Mouse (Mus musculus) hindbrain, embryonic 12.5 days (tissue): ENCODE measurements around the gene Cyp4x1. TPM values are rescaled to one million over a fixed set of nuclear protein-coding genes. Genes with fewer than 3 reads are reported as not detected.

ENCODE experiments used
- ATAC-seq: fragments of 200-750 bp; cut with Nextera tagmentation; 2 replicates; pipeline ENCODE4 v1.8.0; 2017; ENCODE audit warnings: moderate TSS enrichment; ENCODE audit not compliant: low FRiP score
- H3K27ac ChIP-seq: fragments of 300-500 bp; sonication (generic); 2 replicates; pipeline ENCODE4 v1.5.1; 2016; ENCODE audit warnings: mild to moderate bottlenecking
- H3K27me3 ChIP-seq: fragments of 300-500 bp; sonication (generic); 2 replicates; pipeline ENCODE4 v1.6.1; 2016; ENCODE audit warnings: mild to moderate bottlenecking
- H3K36me3 ChIP-seq: fragments of 300-500 bp; sonication (generic); 2 replicates; pipeline ENCODE4 v1.6.1; 2016; ENCODE audit warnings: mild to moderate bottlenecking
- H3K4me1 ChIP-seq: fragments of 300-500 bp; sonication (generic); 2 replicates; pipeline ENCODE4 v1.6.1; 2016
- H3K4me2 ChIP-seq: fragments of 300-500 bp; sonication (generic); replicated peaks from 2 replicates; pipeline ENCODE4 v1.6.1; 2016; ENCODE audit warnings: mild to moderate bottlenecking
- H3K4me3 ChIP-seq: fragments of 300-500 bp; sonication (generic); 2 replicates; pipeline ENCODE4 v1.5.1; 2016; ENCODE audit warnings: mild to moderate bottlenecking
- H3K9ac ChIP-seq: fragments of 300-500 bp; sonication (generic); 2 replicates; pipeline ENCODE4 v1.6.1; 2016; ENCODE audit warnings: mild to moderate bottlenecking, moderate library complexity
- H3K9me3 ChIP-seq: fragments of 300-500 bp; sonication (generic); replicated peaks from 2 replicates; pipeline ENCODE4 v1.6.1; 2016; ENCODE audit warnings: mild to moderate bottlenecking
- WGBS: fragments of 180-500 bp; shearing (Covaris S2); methylation state at CpG from one replicate; pipeline ENCODE4 v1.1.7; 2016; 5-methylcytosine and 5-hydroxymethylcytosine counted together
- polyA plus RNA-seq: library from polyadenylated mRNA; unstranded; fragments of >200 nt; fragmentation: Nextera tagmentation; extraction: Ambion mirVana; gene quantifications from 2 replicates; pipeline ENCODE4 v1.2.1, GENCODE M21; 2016

The Cyp4x1 gene
- polyA plus RNA-seq, 1 experiment from 2014 or later: 1.9 TPM

GRCm38 (mm10) chr4:115111167-115111566, 22.9 kb downstream of the Cyp4x1 start:
- ATAC-seq: no peak
- H3K27ac ChIP-seq: no peak overlapping the region
- WGBS: 78% methylated on average over 2 of the region's 2 CpGs

GRCm38 (mm10) chr4:115103510-115103909, 30.6 kb downstream of the Cyp4x1 start:
- no peaks in the 10 kb centered on the region for H3K4me1 ChIP-seq
- ATAC-seq: no peak
- peaks cover 10% of the 10 kb centered on the region for H3K27me3 ChIP-seq
- no peak overlapping the region for H3K4me3 ChIP-seq
- no peaks in the 10 kb centered on the region for H3K9me3 ChIP-seq
- WGBS: 73% methylated on average over 4 of the region's 4 CpGs
- H3K4me2 ChIP-seq: no peak overlapping the region
- no peaks in the 10 kb centered on the region for H3K36me3 ChIP-seq
- H3K27ac ChIP-seq: no peak overlapping the region
- H3K9ac ChIP-seq: no peak overlapping the region

More at GRCm38 (mm10) chr4:115111167-115111566, 22.9 kb downstream of the Cyp4x1 start:
- Histone ChIP-seq H3K4me1 (no peaks in the 10 kb centered on the region), H3K4me3 (no peak overlapping the region), H3K36me3 (no peaks in the 10 kb centered on the region), H3K4me2 (no peak overlapping the region), H3K27me3 (no peaks in the 10 kb centered on the region), H3K9me3 (0 out of 2 replicates have a peak, but pooled peaks cover 3% of the 10 kb centered on the region), H3K9ac (no peak overlapping the region)

- H3K9ac ChIP-seq: no peak overlapping the region
- WGBS: 43% methylated on average over 6 of the region's 6 CpGs
- no peak overlapping the region for H3K4me2 ChIP-seq
- H3K9me3 ChIP-seq: no peaks in the 10 kb centered on the region
- peaks cover 15% of the 10 kb centered on the region for H3K27me3 ChIP-seq
- no peaks in the 10 kb centered on the region for H3K36me3 ChIP-seq
- ATAC-seq: 0 out of 2 replicates have a peak, but pooled peaks have one; percentile 59
- no peak overlapping the region for H3K27ac ChIP-seq
- H3K4me1 ChIP-seq: peaks cover 4% of the 10 kb centered on the region
- H3K4me3 ChIP-seq: no peak overlapping the region
Measured at GRCm38 (mm10) chr4:115101682-115102081, 32.4 kb downstream of the Cyp4x1 start.

GRCm38 (mm10) chr4:115097146-115097496, 37.0 kb downstream of the Cyp4x1 start:
- peaks cover 15% of the 10 kb centered on the region for H3K4me1 ChIP-seq
- under 1% methylated on average over 6 of the region's 6 CpGs for WGBS
- peak overlapping the region; percentile 40 for H3K4me2 ChIP-seq
- no peaks in the 10 kb centered on the region for H3K9me3 ChIP-seq
- H3K27ac ChIP-seq: no peak overlapping the region
- H3K9ac ChIP-seq: no peak overlapping the region
- peaks cover 51% of the 10 kb centered on the region for H3K27me3 ChIP-seq
- peak; percentile 23; the same call in 1 of the 2 replicates for ATAC-seq
- H3K4me3 ChIP-seq: no peak overlapping the region; the same call in 1 of the 2 replicates
- no peaks in the 10 kb centered on the region for H3K36me3 ChIP-seq

DNA sequence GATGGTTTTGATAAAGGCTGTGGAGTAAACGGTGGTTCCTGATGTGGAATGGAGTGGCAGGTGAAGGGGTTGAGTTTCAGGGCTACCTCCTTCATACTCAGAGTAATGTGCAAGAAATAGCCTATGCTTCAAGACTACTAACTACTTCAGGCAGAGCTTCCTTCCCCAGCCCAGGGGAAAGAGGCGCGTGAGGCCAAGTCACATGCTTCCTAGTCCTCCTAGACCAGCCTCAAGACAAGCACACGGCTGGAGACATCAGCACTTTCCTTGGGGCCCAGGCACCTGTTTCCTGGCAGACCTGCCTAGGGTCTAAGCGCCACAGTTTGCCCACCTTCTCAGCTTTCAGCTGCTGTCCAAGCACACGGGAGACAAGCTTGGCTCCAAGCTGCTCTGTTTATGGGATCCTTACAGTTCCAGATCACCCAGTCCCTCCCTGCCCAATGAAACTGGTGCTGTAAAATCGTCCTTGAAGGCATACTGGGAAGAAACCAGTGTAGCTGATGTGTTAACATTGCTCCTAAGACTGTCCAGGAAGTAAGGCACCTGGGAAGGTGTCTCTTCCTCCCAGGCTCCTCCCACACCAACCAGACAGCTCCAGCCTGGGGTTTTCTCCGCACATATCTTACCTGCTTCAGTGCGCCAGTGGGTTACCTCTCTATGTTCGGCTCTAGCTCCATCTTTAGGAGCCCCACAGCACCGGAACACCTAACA, 37.5 kb downstream of the Cyp4x1 start:
- peaks cover 15% of the 10 kb centered on the region for H3K4me1 ChIP-seq
- 11% methylated on average over 11 of the region's 11 CpGs for WGBS
- peak overlapping the region; percentile 69 for H3K4me2 ChIP-seq
- H3K4me3 ChIP-seq: peak overlapping the region; percentile 33
- no peaks in the 10 kb centered on the region for H3K36me3 ChIP-seq
- H3K27ac ChIP-seq: no peak overlapping the region; the same call in 1 of the 2 replicates
- no peaks in the 10 kb centered on the region for H3K9me3 ChIP-seq
- peaks cover 54% of the 10 kb centered on the region for H3K27me3 ChIP-seq
- H3K9ac ChIP-seq: no peak overlapping the region
- ATAC-seq: peak; percentile 20; the same call in 1 of the 2 replicates

GRCm38 (mm10) chr4:115095671-115096434, 38.2 kb downstream of the Cyp4x1 start:
- Histone ChIP-seq H3K27ac (peak overlapping the region; percentile 3; the same call in 1 of the 2 replicates), H3K4me1 (peaks cover 15% of the 10 kb centered on the region), H3K9ac (peak overlapping the region; percentile 50), H3K36me3 (no peaks in the 10 kb centered on the region), H3K27me3 (peaks cover 57% of the 10 kb centered on the region), H3K9me3 (no peaks in the 10 kb centered on the region), H3K4me2 (peak overlapping the region; percentile 69), H3K4me3 (peak overlapping the region; percentile 33)
- peak; percentile 77 for ATAC-seq
- under 1% methylated on average over 31 of the region's 31 CpGs for WGBS

- no peaks in the 10 kb centered on the region for H3K9me3 ChIP-seq
- H3K27ac ChIP-seq: no peak overlapping the region
- ATAC-seq: no peak
- H3K4me3 ChIP-seq: no peak overlapping the region
- H3K36me3 ChIP-seq: no peaks in the 10 kb centered on the region
- H3K9ac ChIP-seq: no peak overlapping the region
- peaks cover 15% of the 10 kb centered on the region for H3K4me1 ChIP-seq
- peaks cover 60% of the 10 kb centered on the region for H3K27me3 ChIP-seq
- 83% methylated on average over 2 of the region's 2 CpGs for WGBS
- H3K4me2 ChIP-seq: no peak overlapping the region
Measured at GRCm38 (mm10) chr4:115094056-115094455, 40.0 kb downstream of the Cyp4x1 start.

DNA sequence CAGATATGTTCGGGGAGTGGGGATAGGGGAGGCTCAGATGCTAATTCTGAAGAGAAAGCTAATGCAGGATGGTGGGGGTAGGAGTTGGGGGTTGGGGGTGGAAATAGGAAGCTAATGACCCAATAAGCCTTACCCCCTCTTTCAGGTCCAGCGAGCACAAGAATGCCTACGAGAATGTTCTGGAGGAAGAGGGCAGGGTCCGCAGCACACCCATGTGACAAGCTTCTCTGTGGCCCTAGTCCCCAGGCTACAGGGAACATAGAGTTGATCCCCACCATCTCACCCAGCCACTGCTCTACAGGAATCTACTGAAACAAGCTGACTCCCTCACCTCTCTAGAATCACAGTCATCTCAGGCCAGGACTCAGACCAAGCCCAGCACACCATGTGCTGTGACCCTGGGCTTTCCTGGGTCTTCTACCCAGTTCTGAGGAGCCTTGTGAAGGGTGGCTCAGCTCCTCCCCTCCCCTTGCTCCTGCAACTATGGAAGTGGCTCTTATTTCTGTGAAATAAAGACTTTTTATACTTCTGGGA, 40.7 kb downstream of the Cyp4x1 start:
- no peaks in the 10 kb centered on the region for H3K9me3 ChIP-seq
- H3K4me2 ChIP-seq: no peak overlapping the region
- no peak overlapping the region for H3K4me3 ChIP-seq
- peaks cover 64% of the 10 kb centered on the region for H3K27me3 ChIP-seq
- no peaks in the 10 kb centered on the region for H3K36me3 ChIP-seq
- H3K27ac ChIP-seq: no peak overlapping the region
- 61% methylated on average over 4 of the region's 4 CpGs for WGBS
- peaks cover 15% of the 10 kb centered on the region for H3K4me1 ChIP-seq
- no peak for ATAC-seq
- H3K9ac ChIP-seq: no peak overlapping the region

- Histone ChIP-seq H3K9me3 (no peaks in the 10 kb centered on the region), H3K27ac (no peak overlapping the region), H3K9ac (no peak overlapping the region), H3K4me1 (peaks cover 12% of the 10 kb centered on the region), H3K4me3 (no peak overlapping the region), H3K4me2 (no peak overlapping the region), H3K36me3 (no peaks in the 10 kb centered on the region), H3K27me3 (peaks cover 76% of the 10 kb centered on the region)
- WGBS: 83% methylated on average over 3 of the region's 3 CpGs
- no peak for ATAC-seq
Measured at GRCm38 (mm10) chr4:115091806-115092205, 42.3 kb downstream of the Cyp4x1 start.

- Histone ChIP-seq H3K4me3 (no peak overlapping the region), H3K36me3 (no peaks in the 10 kb centered on the region), H3K4me1 (peaks cover under 1% of the 10 kb centered on the region; the same call in 1 of the 2 replicates), H3K27ac (no peak overlapping the region), H3K27me3 (peaks cover 70% of the 10 kb centered on the region), H3K4me2 (no peak overlapping the region), H3K9me3 (no peaks in the 10 kb centered on the region), H3K9ac (no peak overlapping the region)
- 65% methylated on average over 2 of the region's 2 CpGs for WGBS
- ATAC-seq: no peak
Measured at GRCm38 (mm10) chr4:115090592-115090991, 43.5 kb downstream of the Cyp4x1 start.

DNA sequence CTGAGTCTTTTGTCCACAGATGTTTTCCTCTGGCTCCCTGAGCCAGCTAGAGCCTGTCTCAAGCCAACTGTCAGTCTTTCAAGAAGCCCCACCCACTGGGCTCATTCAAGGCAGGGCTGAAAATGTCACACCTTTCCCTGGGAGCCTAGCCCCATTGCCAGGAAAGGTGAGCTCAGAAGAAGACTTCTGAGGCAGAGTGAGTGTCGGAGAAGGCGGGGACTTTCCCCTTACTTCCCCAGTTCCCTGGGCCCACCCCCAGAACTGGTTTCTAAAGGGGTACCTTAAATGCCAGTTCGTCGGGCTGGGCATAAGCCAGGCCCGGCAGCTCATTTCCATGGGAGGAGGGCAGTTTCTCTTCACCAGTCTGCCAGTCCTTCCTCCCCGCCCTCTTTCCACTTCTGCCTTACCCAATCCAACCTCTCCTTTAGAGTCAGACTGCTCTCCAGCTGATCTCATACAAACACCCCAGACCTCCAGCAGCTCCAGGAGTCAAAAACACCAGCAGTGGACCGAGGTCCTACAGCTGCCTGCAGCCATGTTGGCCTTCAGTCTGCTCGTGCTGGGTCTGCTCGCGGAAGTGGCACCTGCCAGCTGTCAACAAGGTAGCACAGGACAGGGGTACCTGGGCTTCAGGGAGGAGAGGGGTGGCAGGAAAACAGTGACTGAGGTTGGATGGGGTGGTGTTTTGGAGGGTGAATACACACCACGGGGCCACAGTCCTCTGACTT, 45.3 kb downstream of the Cyp4x1 start, which contains the start of gene Pdzk1ip1:
Gene Pdzk1ip1, plus strand, starts transcription at position 98 of the 728 bp plus-strand sequence.
- Histone ChIP-seq H3K27me3 (peaks cover 60% of the 10 kb centered on the region), H3K9ac (no peak within 1 kb of the TSS), H3K9me3 (no peaks in the 10 kb centered on the region), H3K27ac (no peak within 1 kb of the TSS), H3K36me3 (no peaks in the 10 kb centered on the region), H3K4me2 (no peak within 1 kb of the TSS), H3K4me3 (no peak within 1 kb of the TSS), H3K4me1 (no peaks in the 10 kb centered on the region)
- 25% methylated on average over 11 of the region's 11 CpGs for WGBS
- no peak for ATAC-seq
